Mouse (Mus musculus): Measurements from ENCODE around the gene Spats2.
"Not testable (repeated sequence)": the region's sequence is repeated elsewhere in the genome, so short reads cannot be mapped to it uniquely, and the experiment has no call there.

The Spats2 gene

GRCm38 (mm10) chr15:99224208-99224911 is 98.6 kb downstream of the Spats2 start, which contains the start of gene Kcnh3:
Gene Kcnh3 (plus strand): TSS chr15:99224861.
- peak; percentile 79 to 81 for DNase-seq (ENCODE audit: low spot score in 2 of 2)

DNA sequence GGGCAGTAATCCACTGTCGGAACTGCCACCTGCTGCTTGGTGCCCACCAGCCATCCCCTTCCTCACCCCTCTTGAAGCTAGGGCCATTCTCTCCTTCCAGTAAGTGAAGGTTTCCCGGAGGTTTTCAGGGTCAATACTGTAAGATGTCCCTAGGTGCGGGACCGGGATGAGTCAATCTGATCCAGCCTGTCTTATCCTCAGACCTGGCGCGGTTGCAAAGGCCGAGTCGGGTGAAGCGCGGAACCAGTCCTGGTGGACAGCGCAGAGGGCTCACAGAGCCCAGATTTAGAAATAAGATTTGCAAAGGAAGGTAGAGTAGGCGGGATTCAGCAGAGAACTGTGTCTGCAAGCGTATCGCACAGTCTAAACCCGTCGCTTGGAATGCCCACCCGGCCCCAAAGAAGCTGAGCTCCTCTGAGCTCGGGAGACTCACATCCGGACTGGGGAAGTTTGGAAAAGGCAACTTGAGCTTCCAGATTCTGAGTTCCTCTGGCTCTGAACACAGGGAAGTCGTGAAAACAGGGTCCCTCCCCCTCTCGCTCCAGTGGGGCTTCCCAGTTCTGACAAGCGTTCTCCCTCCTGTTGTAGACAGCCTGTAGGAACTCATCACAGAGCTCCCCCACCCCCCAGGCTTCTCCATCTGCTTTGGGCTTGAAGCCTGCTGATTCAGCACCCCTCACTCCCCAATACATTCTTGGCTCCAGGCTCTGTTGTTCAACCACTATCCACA is 99.5 kb downstream of the Spats2 start:
- DNase-seq (ENCODE audit: low spot score in 2 of 2) = peak; percentile 49 to 75

DNA sequence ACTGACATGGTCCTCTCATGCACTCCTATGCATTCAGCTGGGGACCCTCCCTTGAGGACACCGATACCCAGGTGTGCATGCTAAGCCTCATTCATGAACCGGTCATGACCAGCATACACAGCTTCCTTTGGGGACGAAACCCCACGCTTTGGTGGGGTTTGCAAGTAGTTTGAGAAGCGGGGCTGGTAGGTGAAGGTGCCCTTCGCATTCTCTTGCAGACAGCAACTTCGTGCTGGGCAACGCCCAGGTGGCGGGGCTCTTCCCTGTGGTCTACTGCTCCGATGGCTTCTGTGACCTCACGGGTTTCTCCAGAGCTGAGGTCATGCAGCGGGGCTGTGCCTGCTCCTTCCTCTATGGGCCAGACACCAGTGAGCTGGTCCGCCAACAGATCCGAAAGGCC is 100.4 kb downstream of the Spats2 start:
- no peak for DNase-seq (ENCODE audit: low spot score in 2 of 2)

GRCm38 (mm10) chr15:99231998-99232397 is 106.3 kb downstream of the Spats2 start:
- no peak for DNase-seq (ENCODE audit: low spot score in 2 of 2)

DNA sequence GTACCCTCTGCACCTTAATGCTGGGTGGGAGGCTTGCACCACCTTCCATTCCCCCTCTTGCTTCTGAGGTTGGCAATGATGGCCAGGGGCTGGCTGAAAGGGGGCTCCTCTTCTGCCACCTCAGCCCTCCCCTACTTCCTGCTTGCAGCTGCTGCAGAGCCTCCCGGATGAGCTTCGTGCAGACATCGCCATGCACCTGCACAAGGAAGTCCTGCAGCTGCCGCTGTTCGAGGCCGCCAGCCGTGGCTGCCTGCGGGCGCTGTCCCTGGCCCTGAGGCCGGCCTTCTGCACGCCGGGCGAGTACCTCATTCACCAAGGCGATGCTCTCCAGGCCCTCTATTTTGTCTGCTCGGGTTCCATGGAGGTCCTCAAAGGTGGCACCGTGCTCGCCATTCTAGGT is 108.0 kb downstream of the Spats2 start:
- DNase-seq (ENCODE audit: low spot score in 2 of 2) = no peak

DNA sequence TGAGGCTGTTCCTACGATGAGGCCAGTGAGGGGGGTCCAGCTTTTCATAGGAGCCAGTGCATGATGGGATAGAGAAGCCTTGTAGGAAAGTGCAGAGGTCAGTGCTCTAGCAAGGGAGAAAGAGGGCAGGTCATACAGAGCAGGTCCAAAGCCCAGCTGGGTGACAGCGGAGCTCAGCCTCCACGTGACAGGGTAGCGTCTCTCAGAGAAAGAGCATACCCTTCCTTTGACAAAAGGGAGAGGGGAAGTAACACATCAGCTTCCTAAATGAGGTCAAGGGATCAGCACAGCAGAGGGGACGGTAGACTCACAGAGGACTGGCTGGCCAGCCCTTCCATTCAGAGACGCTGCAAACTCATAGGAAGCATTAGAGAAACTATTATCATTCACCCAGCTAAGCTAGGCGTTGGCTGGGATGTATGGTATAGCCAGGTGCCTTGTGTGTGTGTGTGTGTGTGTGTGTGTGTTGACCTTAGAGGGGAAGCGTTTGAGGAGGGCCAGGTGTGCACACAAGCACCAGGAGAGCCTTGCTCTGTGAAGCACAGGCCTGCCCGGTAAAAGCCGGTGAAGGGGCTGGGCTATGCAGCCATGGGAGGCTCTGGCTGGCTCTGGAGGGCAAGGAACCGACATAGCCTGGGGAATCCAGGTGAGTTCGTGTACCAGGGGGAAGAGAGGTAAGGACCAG is 108.8 kb downstream of the Spats2 start:
- no peak for DNase-seq (ENCODE audit: low spot score in 2 of 2)

DNA sequence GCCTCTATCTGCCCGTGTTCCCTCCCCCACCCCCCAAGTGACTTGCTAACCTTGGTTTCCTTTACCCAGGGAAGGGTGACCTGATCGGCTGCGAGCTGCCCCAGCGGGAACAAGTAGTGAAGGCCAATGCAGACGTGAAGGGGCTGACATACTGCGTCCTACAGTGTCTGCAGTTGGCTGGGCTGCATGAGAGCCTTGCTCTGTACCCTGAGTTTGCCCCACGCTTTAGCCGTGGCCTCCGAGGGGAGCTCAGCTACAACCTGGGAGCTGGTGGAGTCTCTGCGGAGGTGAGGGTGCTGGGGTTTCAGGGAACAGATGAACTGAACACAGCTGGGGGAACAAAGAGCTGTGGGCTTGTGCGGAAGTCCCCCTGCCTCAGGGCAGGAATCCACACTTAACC is 112.3 kb downstream of the Spats2 start:
- DNase-seq (ENCODE audit: low spot score in 2 of 2) = no peak

GRCm38 (mm10) chr15:99240129-99240528 is 114.4 kb downstream of the Spats2 start:
- DNase-seq (ENCODE audit: low spot score in 2 of 2) = no peak

DNA sequence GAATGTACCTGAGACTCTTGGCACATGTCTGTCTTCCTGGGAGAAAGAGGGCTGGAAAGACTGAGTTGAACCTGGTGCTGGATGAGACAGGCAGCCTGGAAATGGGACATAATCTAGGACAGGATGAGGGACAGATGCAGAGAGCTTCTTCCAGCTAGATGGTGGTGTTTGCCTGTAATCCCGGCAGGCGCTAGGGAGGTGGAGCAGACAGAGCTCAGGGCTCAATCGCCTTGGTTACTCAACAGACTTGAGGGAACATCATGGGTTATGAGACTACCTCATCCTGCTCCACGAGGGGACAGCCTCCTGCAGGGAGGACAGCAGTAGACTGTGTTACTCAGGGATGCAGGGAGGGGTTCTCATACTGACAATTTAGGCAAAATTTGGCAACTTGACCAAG is 115.5 kb downstream of the Spats2 start:
- no peak for DNase-seq (ENCODE audit: low spot score in 2 of 2)

DNA sequence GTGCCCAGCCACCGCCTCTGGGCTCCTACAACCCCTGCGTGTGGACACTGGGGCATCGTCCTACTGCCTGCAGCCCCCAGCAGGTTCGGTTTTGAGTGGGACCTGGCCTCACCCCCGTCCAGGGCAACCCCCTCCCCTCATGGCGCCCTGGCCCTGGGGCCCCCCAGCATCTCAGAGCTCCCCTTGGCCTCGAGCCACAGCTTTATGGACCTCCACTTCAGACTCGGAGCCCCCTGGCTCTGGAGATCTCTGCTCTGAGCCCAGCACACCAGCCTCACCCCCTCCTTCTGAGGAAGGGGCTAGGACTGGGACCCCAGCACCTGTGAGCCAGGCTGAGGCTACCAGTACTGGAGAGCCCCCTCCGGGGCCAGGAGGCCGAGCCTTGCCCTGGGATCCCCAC is 116.3 kb downstream of the Spats2 start:
- no peak for DNase-seq (ENCODE audit: low spot score in 2 of 2)

DNA sequence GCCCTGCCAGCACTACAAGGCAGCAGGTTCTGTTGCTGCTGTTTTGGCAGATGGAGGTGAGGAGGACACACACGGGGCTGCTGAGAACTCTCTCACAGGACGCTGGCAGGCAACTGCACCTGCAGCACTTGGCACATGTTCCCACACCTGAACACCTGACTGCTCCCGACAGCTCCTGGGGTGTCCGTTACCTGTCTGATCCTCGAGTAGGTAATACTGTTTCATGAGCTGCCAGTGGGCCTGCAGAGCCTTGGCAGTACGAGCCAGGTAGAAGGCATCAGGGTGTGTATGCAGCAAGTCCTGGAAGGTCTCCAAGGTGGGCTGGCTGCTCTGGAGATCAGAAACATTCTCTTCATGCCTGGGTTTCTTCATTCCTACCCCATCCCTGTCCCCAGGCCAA is 121.0 kb downstream of the Spats2 start:
- not testable (repeated sequence) for DNase-seq (ENCODE audit: low spot score in 2 of 2)

DNA sequence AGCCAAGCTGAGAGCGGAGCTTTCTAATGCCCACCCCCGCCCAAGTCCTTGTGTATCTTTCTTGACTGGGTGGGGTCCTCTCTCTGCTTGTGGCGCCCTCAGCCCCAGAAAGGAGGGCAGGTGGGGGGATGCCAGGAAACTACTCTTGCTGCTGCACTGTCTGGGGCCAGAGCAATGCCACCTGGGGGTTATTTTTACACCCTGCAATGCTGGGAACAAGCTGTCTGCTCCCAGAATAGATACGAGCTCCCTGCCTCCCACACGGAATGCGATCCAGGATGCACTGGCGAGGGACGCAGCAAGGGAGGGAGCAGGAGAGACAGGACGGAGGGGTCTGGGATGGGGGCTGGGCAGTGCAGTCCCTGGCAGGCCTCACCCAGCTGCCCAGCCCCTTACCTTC is 123.3 kb downstream of the Spats2 start:
- peak; percentile 52 to 69 for DNase-seq (ENCODE audit: low spot score in 2 of 2)

DNA sequence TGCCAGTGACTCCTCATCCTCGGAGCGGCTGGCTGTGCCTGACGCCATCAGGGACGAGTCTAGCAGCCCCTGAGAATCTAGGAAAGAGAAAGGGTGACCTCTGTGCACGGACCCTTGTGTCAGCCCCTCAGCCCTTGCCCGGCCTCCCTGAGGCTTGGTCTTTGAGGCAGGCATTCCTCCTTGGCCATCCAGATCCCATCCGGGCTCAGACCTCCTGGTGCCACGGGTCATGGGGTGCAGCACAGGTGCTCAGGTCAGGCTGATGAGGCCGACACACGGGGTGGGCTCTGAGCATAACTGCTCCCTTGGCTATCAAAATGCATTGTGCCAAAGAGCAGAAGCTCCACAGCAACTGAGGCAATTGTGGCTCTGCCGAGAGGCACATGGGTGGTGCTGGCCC is 124.2 kb downstream of the Spats2 start:
- no peak for DNase-seq (ENCODE audit: low spot score in 2 of 2)

DNA sequence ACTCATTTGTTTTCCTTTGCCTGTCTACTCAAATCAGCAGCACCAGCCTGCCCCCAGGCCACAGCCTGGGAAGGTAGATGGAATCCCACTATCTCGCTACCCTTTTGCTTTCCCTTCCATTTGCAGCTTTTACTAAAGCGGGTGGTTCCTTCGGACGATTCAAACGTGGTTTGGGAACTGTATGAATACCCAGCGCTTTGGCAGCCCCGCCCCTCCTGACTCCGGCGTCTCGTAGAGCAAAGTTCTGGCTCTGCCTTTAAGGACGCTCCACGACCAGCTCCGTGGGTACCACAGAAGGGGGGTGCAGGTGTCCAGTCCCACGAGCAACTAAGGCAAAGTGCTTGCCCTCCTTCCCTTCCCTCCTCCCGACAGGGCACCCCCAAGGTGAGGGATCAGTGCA is 125.4 kb downstream of the Spats2 start:
- DNase-seq (ENCODE audit: low spot score in 2 of 2) = not testable (repeated sequence)

- peak; percentile 97 for DNase-seq (ENCODE audit: low spot score in 2 of 2)
These were observed 126.1 kb downstream of the Spats2 start, which contains the start of gene Mcrs1 for GRCm38 (mm10) chr15:99251626-99252380. Gene Mcrs1 (minus strand): TSS chr15:99251961.

GRCm38 (mm10) chr15:99252381-99253174 is 126.9 kb downstream of the Spats2 start:
- no peak for DNase-seq (ENCODE audit: low spot score in 2 of 2)

DNA sequence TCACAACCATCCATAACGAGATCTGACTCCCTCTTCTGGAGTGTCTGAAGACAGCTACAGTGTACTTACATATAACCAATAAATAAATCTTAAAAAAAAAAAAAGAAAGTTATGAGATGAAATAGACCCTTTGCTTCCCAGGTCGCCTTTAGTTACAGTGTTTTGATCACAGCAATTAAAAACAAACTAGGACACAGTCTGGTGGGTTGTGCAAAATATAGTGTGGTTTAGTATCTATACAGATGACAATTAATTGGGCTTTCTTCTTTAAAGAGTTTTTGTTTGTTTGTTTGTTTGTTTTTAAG is 127.4 kb downstream of the Spats2 start:
- DNase-seq (ENCODE audit: low spot score in 2 of 2) = not testable (repeated sequence)

GRCm38 (mm10) chr15:99253772-99254171 is 128.1 kb downstream of the Spats2 start:
- DNase-seq (ENCODE audit: low spot score in 2 of 2) = no peak

GRCm38 (mm10) chr15:99254477-99255005 is 128.8 kb downstream of the Spats2 start:
- no peak for DNase-seq (ENCODE audit: low spot score in 2 of 2)

DNA sequence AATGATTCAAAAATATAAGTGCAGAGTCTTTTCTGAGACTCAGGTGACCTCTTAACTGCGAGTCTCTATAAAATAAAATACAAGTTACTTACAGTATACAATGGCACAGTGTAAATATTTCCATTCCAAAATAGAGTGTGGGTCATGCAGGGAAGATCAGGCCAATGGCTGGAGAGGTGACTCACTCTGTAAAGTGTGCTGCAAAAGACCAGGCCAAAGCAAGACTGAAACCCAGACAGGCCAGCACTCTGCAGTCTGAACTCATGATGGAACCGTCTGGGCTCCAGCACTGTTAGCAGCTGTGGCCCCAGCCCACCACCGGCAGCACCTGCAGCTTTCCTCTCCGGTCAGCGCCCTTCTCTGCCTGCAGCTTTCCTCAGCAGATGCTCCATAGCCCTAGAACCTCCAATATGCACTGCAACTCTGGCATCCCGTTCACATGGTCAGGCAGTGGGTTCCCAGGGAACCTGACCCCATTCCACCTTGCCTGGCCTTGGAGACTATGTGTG is 129.6 kb downstream of the Spats2 start:
- no peak for DNase-seq (ENCODE audit: low spot score in 2 of 2)
